Mouse (Mus musculus): Measurements from ENCODE around the gene Olfr933.

- no peak for TF ChIP-seq CTCF (IDR thresholded peaks at IDR 0.05; ENCODE audit: low read depth)
- no peak for TF ChIP-seq EP300 (optimal IDR thresholded peaks at IDR 0.05)
These were observed 42.6 kb upstream of the Olfr933 start, which contains the start of gene Olfr930 for GRCm38 (mm10) chr9:38929509-38929908.
